Mouse (Mus musculus): ENCODE results near the gene Olfr1008. TPM values are rescaled to one million over a fixed set of nuclear protein-coding genes. Genes with fewer than 3 reads are reported as not detected.

The Olfr1008 gene
- polyA plus RNA-seq, 1 experiment from 2014 or later, result not detected

Other genes with a start within 250 kb of the Olfr1008 start
- gene Olfr995, start 245.8 kb upstream of the Olfr1008 start, polyA plus RNA-seq (2014; fragmentation: Nextera tagmentation; extraction: Ambion mirVana), result not detected in 2 replicates
- gene 4833423E24Rik, start 170.4 kb upstream of the Olfr1008 start, polyA plus RNA-seq (2014; fragmentation: Nextera tagmentation; extraction: Ambion mirVana), result 0.12 TPM in 2 replicates
- gene Olfr996, start 110.2 kb upstream of the Olfr1008 start, polyA plus RNA-seq (2014; fragmentation: Nextera tagmentation; extraction: Ambion mirVana), result not detected in 2 replicates
- gene Olfr998, start 100.5 kb upstream of the Olfr1008 start, polyA plus RNA-seq (2014; fragmentation: Nextera tagmentation; extraction: Ambion mirVana), result not detected in 2 replicates
- gene Olfr1000, start 77.5 kb upstream of the Olfr1008 start, polyA plus RNA-seq (2014; fragmentation: Nextera tagmentation; extraction: Ambion mirVana), result not detected in 2 replicates
- not detected in 2 replicates for gene Olfr1002, start 38.7 kb upstream of the Olfr1008 start, polyA plus RNA-seq (2014; fragmentation: Nextera tagmentation; extraction: Ambion mirVana)
- not detected in 2 replicates for gene Olfr154, start 25.0 kb upstream of the Olfr1008 start, polyA plus RNA-seq (2014; fragmentation: Nextera tagmentation; extraction: Ambion mirVana)
- gene Olfr1006, start 10.7 kb upstream of the Olfr1008 start, polyA plus RNA-seq (2014; fragmentation: Nextera tagmentation; extraction: Ambion mirVana), result not detected in 2 replicates
- not detected in 2 replicates for gene Olfr1009, start 26.0 kb downstream of the Olfr1008 start, polyA plus RNA-seq (2014; fragmentation: Nextera tagmentation; extraction: Ambion mirVana)
- gene Olfr1012, start 73.3 kb downstream of the Olfr1008 start, polyA plus RNA-seq (2014; fragmentation: Nextera tagmentation; extraction: Ambion mirVana), result not detected in 2 replicates
- not detected in 2 replicates for gene Olfr1013, start 77.7 kb downstream of the Olfr1008 start, polyA plus RNA-seq (2014; fragmentation: Nextera tagmentation; extraction: Ambion mirVana)
- gene Olfr1014, start 83.3 kb downstream of the Olfr1008 start, polyA plus RNA-seq (2014; fragmentation: Nextera tagmentation; extraction: Ambion mirVana), result not detected in 2 replicates
- gene Olfr1015, start 92.6 kb downstream of the Olfr1008 start, polyA plus RNA-seq (2014; fragmentation: Nextera tagmentation; extraction: Ambion mirVana), result not detected in 2 replicates
- not detected in 2 replicates for gene Olfr1016, start 113.1 kb downstream of the Olfr1008 start, polyA plus RNA-seq (2014; fragmentation: Nextera tagmentation; extraction: Ambion mirVana)
- gene Olfr1018, start 129.0 kb downstream of the Olfr1008 start, polyA plus RNA-seq (2014; fragmentation: Nextera tagmentation; extraction: Ambion mirVana), result not detected in 2 replicates
- gene Olfr1019, start 156.1 kb downstream of the Olfr1008 start, polyA plus RNA-seq (2014; fragmentation: Nextera tagmentation; extraction: Ambion mirVana), result not detected in 2 replicates
- gene Olfr1020, start 157.6 kb downstream of the Olfr1008 start, polyA plus RNA-seq (2014; fragmentation: Nextera tagmentation; extraction: Ambion mirVana), result not detected in 2 replicates
- not detected in 2 replicates for gene Olfr1022, start 179.2 kb downstream of the Olfr1008 start, polyA plus RNA-seq (2014; fragmentation: Nextera tagmentation; extraction: Ambion mirVana)
- not detected in 2 replicates for gene Olfr1023, start 196.2 kb downstream of the Olfr1008 start, polyA plus RNA-seq (2014; fragmentation: Nextera tagmentation; extraction: Ambion mirVana)
- not detected in 2 replicates for gene Olfr1024, start 215.6 kb downstream of the Olfr1008 start, polyA plus RNA-seq (2014; fragmentation: Nextera tagmentation; extraction: Ambion mirVana)
- not detected in 2 replicates for gene Olfr1025-ps1, start 225.8 kb downstream of the Olfr1008 start, polyA plus RNA-seq (2014; fragmentation: Nextera tagmentation; extraction: Ambion mirVana)
- not detected in 2 replicates for gene Olfr1026, start 232.1 kb downstream of the Olfr1008 start, polyA plus RNA-seq (2014; fragmentation: Nextera tagmentation; extraction: Ambion mirVana)